Mouse (Mus musculus) thymus, postnatal 36 days (tissue): ENCODE results near the gene P2ry12.

Source experiments
- DNase-seq, 2 experiments: peaks; one replicate each; pipeline ENCODE4 v3.0.0; 2022; ENCODE audit warnings: mixed read lengths in 2 of 2

Gene P2ry12

DNA sequence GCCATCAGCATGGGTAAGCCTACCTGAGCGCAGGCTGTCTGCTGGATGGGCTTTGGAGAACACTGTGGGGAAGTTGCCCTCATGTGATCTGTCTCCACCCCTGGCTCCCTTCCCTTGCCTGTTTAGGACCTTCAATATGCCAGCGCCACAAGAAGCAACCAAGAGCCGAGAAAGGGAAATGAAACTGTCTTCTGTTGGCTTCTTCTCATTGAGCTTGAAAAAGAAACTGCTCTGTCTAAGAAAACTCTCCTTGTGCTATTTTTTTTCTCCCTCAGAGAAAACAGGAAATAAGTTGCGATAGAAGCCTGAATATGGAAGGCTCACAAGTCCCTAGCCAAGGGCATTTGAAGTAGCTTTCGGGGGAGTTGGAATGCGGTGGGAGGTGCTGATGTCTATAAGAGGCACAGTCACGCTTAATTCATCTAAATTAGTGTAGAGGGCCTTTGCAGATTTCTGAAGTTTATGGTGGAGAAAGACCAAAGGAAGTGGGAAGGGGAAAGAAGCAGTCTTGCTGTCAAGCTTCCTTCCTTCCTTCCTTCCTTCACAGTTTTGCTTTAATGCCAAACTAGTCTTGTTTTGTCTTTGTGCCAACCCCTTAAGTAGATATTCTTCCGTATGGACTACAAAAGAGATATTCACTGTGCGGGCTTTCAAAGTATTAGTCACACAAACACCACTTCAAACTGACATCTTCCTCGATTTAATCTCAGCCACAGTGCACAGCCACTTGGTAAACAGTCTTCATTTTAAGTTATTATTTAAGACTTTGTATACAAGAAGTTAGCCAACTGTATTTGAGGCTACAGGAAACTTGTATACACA lies 33.7 kb downstream of the P2ry12 start:
- DNase-seq = peak in 1 of 2 experiments; percentile 28

DNA sequence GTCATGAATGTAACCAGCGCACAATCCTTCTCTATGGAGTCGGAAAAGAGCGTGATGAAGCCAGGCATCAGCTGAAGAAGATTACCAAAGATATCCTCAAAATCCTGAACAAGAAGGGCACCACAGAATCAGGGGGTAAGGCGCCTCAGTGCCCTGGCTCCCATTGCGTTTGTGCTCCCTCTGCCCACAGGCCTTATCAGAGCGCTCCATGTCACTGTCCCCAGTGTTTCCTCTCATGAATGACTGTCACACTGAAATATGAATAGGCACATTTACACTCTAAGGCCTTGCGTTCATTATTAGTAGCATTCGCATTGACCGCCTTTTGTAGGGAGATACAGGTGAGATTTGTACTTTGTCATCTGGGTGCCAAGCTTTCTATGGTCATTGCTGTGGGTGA lies 35.0 kb downstream of the P2ry12 start:
- DNase-seq = no peak

DNA sequence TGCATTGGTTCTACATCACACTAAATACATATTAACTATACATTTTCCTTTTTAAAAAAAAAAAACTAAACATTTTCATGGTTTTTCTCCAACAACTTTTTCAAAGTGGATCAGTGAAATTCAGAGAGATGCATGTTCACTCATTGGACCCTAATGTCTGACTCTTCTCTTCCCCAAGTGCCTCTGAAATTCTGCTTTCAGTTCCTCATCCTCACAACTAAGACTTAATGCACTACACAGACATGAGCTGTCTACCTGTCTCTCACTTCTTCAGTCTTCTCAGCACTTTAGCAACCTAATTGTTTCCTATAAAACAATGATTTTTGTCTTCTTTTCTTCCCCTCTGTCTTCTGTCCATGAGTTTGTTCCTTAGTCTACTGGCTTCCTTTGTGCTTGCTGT lies 37.3 kb downstream of the P2ry12 start:
- no peak for DNase-seq

DNA sequence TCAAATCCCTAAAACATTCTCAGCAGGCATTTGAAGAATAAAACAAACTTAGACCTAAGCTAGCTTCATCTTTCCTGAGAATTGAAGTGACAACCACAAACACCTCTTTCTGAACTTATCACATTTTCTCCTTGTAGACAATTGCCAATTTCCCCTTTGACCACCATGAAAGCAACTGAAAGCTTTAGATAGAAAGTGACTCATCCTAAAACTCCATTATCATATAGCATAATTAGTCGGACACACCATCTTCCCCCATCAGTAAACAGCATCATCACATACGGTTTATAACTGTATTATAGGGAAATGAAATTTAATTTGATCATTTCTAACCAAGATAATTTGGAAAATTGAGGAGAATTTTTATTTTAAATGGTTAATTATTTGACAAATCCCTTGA lies 40.4 kb downstream of the P2ry12 start:
- DNase-seq = no peak

DNA sequence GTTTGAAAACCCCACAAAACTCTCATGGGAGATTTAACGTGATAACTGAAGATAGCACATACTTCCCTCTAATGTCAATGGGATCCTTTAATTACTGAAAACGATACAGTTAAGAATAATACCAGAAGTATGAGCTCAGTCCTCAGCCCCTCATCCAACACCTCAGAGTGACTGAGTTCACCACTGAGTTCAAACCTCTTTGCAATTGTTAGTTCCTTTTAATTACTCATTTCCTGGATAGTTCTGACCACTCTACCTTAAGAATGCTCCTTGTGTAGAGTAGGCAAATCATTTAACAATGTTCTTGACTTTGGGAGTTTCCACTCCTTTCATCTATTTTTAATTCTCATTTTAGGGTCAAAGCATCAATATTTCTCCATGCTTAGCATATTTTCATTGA lies 43.3 kb downstream of the P2ry12 start:
- DNase-seq = no peak

DNA sequence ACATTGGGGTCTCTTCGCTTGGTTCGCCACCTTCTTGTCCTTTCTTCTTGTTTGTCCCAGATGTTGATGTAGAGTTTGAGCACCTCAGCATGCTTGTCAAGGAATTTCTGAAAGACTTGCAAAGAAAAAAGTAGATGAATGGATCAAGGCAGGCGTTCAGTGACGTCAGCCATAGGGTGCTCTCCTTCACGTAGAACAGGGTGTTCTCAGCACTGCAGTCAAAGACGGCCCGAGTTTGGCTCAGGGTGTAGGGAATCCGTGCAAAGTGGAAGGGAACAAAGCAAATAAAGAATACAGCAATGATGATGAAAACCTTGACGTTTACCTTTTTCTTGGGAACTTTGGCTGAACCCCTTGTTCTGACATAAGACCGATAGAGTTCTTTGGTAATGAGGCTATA lies 45.5 kb downstream of the P2ry12 start:
- no peak for DNase-seq

DNA sequence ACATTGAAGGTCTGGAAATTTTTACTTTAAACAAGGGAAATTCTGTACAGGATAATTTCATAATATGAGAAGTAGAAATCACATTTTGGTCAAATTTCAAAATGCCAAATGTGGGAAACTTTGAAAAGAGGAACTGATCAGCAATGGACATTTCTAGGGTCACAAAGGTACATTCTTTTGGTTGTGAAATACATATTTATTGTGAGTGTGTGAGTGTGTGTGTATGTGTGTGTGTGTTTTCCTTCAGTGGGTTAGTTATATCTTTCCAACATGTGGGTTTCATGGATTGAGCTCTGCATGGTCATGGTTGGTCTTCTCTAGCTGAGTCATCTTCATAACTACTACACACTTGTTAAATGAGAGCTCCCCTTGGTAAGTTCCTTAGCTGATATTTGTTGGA lies 50.3 kb downstream of the P2ry12 start:
- DNase-seq = no peak

DNA sequence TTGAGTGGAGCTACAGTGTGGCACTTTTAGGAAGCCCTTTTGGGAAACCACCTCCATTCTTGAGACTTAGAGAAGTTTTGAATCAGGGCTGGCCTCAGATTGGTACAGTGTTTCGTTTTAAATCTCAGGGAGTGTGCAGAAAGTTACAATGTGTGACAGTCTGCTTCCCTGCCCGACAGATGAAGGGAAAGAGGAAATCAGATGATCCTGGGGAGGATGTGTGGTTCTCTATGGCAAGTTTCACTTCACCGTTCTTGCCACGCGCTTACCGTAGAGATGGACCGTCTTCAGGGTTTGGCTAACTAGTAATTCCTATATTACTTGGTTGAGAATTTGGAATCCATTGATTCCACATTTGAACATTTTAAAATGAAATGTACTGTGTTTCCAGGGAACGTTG lies 50.9 kb downstream of the P2ry12 start:
- no peak for DNase-seq

DNA sequence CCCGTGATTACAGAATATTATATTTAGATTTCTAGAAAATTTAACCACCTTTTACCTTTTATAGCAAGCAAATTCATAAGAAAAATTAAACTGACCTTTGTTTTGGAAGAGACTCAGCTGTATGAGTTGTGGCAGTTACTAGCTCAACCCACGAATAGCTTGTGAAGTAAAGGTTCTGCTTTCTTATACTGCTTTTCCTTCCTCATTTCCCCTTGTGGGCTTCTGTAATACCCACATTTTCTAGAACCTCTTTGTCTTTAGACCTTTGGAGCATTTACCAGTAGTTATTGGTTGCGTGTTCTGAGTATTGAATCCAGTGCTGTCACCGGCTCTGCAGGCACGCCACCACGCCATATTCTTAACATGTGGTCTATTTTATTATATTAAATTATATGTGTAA lies 51.9 kb downstream of the P2ry12 start, which contains the start of gene P2ry13:
Gene P2ry13, minus strand, starts transcription at position 156 of the 400 bp plus-strand sequence.
- DNase-seq = no peak

DNA sequence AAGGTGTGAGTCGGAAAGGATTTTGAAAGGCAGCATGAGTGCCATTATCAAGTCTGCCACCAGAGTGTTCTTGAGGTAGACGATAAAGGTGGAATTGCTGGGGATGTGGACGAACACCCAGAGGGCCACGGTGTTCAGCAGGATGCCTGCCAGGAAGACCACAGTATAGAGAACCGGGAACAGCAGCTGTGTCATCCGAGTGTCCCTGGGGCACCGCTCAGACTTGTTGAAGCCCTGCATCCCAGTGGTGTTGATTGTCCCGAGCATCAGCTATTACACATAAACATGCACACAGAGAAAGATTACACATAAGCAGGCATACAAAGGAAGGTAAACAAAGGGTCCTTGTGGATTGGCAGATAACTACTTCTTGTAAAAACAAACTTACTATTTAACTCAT lies 52.6 kb downstream of the P2ry12 start:
- DNase-seq = no peak

DNA sequence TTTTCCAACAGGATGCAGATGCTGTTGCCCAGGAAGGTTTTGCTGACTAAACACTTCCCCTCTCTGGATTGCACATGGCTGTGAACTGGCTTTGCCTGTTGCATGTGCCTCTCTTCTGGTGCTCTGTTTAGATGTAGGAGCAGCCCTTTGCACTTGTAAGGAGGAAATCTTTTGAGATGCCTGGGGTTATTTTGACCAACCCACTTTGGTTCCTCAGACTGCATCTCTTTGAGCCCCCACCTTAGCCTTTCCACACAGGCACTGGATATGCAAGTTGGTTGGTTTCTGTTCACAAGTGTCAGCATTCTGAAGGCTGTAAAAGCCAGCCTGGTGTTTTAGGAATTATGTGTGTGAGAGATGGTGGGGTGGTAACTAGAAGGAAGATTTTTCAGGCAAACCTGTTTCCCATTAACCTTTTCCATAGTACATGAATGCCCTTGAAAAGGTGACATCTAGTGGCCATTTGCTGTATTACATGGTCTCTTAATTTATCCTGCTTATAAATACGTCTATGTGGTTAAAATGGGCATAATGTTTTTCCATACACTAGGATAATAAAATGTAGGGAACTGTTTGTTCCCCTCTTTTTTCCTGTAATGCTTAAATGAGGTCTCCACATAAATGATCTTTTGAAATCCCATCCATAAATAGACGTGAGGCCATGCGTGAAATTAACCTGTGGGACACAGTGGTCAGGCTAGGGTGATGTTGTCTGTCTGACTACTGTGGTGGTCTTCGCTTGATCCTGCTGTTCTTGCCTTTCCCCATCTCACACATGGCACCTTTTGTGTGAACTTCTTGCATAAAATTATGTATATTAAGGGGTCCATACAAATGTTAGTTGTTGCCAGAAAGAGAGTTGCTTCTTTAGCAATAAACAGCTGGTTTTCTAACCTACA lies 53.8 kb downstream of the P2ry12 start:
- DNase-seq = no peak

DNA sequence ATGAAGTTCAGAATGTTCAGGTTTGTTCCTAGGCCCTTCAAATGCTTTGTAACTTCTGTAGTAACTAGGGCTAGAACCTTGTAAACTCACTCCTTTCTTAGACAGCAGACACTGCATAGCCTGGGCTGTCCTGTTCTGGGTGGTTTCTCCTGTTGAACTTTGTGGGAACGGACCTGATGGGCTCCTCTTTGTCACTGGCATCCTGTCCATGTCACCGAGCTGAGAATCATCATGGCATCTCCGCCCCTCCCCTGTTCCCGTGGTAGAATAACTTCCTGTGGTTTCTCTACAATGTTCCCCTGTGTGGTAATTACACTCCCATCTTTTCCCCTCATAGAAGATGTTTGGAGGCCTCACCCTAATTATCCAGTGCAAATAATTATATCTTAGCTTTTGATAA lies 56.7 kb downstream of the P2ry12 start:
- DNase-seq = peak; percentile 48 to 62

DNA sequence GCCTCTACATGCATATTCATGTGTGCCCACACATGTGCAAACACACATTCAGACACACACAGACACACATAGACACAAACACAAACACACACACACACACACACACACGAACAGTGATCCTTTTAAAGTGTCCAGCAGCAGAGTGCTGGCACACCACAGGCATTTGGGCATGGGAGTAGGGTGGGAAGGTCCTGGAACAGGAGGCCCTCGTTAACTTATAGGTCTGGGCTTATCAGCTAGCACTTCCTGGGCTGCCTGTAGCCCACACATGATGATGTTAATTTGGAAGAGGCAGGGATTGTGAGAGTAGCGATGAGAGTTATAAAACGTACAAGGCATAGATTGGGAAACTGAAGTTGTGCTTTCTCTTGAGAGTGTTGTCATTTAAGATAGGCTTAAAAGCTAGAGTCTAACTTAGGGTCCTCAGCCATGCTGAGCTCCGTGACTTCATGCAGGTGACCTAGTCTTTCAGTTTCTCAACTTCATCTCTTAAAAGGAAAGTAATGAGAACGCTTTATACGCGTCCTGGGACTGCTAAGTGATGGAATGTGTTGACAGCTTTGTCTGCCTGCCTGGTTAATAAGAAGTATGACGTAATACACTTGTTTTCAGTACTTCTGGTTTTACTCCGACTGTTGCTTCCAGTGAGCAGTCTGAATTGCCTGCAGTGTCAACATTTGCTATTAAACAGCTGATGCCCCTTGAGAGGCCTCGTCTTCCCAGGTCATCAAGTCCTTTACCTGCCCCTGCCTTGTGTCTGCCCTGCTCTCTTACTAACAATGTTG lies 57.8 kb downstream of the P2ry12 start:
- no peak for DNase-seq

DNA sequence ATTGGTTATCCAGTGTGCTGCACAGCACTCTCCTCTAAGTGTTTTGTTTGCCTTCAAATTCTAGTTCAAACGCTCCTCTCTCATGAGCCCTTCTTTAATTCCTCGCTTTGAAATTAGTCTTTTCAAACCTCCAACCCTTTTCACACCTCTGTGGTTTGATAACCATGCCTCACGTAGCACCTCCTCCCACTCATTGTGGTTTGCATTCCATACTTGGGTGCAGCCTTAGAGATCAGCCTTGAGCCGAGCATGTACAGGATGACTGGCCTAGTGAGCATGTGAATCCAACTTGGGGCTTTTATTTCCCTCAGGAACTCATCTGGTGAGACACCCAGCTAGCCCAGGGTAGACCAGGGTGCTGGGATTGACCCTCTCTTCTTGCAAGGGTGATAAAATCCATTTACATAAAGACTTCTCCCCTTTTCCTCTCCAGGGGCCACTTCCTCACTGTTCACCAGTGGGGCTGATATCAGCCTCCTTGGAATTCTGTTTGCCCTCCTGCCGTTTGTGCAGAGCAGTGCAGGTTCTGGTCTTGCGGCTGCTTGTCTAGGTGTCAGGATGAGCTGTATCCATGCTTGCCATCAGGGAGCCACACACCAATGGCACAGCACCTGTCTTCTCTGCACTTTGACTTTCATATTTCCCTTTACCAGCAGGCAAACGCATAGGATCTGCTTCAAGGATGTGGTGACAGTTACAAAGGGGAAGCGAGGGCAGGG lies 58.7 kb downstream of the P2ry12 start:
- DNase-seq = no peak

DNA sequence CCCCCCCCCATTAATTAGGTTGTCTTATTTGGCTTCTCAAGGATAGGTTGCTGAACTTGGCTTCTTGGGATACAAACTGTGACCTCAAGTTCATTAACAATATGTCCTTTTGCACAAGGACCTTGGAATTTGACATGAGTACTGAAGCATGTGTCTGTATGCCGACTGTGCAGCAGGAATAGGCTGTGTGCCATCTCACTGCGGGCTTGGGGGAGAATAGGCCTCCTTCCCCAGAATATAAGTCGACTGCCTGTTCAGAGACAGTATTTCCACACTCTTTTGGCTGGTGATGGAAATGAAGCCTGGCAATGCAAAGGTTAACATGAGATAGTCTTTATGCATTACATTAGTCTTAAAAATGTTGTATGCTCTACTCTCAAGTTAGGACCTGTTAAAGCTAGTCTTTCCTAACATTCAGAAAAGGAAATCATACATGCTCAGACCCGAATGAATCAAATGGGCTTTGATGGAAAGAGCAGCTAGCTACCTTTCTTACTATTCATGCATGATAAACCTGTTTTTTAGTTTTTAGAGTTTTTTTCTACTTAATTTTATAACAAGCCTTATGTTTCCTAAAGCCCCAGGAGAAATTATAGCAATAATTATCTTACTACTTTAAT lies 65.2 kb downstream of the P2ry12 start:
- no peak for DNase-seq

DNA sequence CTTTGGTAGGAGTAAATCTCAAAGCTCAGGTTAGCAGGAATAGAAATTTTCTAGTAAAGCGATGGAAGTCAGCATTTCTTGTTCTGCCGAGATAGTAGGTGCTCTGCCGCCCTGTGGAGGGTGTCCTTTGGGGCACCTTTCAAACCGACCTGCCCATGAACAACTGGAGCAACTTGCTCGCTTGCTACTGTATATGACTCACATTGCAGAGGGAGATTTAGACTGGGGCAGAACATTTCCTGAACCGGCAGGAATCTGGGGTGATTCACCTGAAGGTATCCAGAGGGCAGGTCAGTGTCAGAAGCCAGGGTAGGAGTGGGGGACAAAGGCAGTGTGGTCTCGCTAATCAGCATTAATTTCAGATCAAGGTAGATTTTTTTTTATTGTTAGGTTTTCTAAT lies 67.7 kb downstream of the P2ry12 start, which contains the start of gene Gpr87:
Gene Gpr87, minus strand, starts transcription at position 167 of the 400 bp plus-strand sequence.
- no peak for DNase-seq

DNA sequence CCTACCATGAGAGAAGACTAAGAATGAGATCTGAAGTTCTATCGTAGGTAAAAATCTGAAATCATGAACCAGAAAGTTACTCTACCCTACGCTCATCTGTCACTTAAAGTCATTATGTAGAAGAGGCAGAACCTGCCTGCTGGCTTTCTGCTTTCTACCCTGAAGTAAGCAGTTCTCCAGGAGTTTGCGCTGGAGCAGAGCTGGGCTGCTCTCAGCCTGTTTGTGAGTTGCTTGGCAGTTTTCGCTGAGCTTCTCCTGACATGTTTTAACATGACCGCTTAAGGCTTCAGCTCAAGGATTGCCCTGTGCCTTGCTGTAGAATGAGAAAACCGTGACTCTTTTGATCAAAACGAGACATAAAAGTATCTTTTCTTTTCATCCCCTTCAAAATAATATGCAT lies 68.6 kb downstream of the P2ry12 start:
- no peak for DNase-seq

DNA sequence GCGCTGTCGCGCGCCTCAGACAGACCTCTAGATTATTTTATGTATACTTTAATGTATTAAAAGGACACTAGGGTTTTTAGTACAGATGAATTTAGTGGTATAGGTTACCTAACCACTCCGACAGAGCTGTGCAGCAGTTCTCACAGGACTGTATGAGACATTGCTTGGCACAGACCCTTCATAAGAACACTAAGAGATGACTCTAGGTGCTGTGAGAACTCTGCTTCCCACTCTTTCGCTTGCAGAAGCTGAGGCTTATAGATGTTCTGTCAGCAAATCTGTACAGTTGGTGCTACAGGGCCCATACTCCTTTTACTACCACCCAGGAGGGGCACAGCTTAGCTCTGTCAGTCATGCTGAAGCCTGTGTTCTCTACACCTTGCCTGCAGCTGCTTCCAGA lies 71.0 kb downstream of the P2ry12 start:
- DNase-seq = no peak

DNA sequence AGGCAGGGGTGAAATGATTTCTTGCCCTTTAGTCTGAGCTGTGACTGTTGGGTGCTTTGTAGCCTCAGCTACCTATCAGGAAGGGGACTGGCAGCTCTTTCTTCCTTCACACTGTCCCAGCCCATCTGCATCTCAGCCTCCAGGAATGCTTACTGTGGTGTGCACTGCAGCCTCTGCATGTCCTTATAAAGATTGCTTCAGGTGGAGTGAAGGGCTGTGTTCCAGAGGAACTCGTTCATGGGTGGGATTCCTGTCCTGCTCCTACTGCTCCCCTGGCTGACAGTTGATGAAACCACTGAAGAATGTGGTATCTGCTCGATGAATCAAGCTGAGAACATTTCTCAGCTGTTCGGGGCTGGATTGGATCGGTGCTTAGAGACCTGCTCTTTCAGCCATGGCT lies 75.3 kb downstream of the P2ry12 start:
- DNase-seq = no peak

DNA sequence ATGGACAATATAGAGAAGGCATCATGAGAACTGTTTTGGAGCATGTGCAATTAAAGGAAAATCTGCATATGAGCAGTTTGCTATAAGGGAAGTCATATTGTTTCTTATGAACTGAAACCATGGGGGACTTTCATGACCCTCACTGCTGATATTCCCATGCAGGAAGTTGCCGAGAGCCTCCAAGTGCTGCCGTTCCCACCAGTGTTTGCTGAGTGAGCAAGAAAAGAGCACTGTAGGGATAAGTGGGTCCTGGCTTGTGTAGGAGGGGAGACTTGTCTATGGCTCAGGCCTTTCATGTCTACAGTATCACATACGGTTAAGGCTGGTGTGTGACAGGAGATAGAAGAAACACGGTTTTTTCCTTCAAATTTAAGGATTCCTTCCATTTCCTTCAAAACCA lies 77.0 kb downstream of the P2ry12 start:
- no peak for DNase-seq

DNA sequence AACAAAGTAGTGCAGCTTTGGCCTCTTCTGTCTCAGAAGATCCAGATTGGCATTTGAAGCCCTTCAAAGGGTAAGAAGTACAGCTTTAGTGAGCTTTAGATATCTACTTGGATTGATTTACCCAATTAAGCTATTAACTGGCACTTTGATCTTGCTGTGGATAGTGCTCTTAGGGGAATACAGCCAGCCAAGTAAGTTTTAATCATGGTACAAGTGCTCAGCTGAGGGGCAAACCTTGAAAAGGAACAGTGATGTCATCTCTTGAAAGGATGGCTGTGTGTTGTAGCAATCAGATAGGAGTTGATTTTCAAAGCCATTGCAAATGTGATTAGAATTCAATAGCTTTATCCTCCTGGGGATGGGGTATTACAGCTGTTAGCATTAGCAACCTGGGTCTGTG lies 80.5 kb downstream of the P2ry12 start:
- no peak for DNase-seq

DNA sequence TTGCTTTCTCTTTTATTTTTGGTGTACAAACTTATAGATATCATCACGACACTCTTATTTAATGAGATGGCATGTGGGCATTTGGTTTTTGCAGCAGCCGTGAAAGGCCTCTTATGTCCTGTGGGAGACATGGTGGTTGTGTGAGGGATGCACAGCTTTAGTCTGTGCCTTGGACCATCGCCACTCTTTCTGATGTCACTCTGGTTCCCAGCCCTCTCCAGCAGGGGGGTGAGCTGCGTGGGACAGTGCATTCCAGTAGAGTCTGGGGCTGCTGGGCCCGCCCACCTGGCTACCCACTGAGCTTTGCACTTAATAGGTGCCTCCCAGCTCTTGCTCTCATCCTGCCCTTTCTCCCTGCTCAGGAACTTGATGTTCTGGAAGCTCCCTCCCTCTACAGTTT lies 81.5 kb downstream of the P2ry12 start:
- no peak for DNase-seq
